Mouse (Mus musculus) layer of hippocampus, postnatal 10 days (tissue): ENCODE measurements at regions not wholly inside any gene's neighbourhood (a gene's known extent, or its start where the extent isn't known, plus 50 kb on each side); places are given as distances from the start of the nearest gene placed in this dataset.

Experiments used
- DNase-seq, 2 experiments: peaks; one replicate each; pipeline ENCODE4 v3.0.0; 2021; ENCODE audit warnings: low spot score in 2 of 2

DNA sequence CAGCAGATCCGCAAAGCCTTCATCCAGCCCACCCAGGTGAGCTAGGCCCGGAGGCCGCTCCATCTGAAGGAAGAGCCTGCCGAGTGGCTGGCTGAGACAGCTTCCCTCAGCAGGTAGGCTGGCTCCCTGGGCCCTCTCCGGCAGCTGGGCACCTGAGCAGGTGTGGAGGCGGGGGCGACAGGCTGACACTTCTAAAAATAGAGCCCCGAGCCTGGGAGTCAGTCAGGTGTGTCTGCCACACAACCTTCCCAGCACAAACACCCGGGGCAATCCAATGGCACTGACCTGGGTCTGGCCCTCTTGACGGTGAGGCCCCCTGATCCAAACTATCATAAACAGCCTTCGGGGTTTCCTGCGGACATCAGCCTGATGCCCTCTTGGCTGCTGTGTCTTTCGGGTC is 58.5 kb downstream of the Zfp36l2 start:
- no peak for DNase-seq

DNA sequence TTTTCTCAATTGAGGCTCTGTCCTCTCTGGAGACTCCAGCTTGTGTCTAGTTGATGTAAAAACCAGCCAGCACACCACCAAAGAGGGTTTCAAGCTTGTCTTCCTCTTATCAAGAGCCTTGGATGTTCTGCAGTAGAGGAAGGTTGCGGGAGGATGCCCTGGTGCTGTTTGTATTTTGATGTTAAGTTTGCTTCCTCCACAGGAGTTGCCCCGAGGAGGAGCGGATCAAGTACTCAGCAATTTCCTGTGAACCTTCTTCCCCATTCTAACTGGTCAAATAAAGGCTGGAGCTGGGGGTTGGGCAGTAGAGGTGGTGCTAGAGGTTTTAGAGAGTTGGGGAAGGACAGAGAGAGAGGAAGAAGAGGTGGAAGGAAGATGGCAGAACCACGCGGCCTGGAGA is 59.5 kb downstream of the Zfp36l2 start:
- DNase-seq: no peak

DNA sequence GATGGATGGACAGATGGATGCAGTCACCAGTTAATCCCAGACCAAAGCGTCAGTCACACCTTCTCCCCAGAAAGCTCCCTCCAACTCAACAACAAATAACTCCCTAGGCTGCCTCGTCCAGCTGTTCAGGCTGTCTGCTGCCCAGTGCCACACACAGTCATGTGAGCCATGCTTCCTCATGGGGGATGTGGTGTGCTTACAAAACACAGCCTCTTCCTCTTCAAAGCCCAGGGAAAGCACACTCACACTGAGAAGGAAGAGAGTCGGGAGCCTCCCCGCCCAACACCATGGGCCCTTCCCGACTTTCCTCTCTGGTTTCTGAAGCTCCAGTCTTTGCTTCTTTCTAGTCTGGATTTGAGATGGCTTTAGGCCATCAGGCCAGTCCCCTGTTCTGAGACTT is 61.6 kb downstream of the Zfp36l2 start:
- DNase-seq: no peak

DNA sequence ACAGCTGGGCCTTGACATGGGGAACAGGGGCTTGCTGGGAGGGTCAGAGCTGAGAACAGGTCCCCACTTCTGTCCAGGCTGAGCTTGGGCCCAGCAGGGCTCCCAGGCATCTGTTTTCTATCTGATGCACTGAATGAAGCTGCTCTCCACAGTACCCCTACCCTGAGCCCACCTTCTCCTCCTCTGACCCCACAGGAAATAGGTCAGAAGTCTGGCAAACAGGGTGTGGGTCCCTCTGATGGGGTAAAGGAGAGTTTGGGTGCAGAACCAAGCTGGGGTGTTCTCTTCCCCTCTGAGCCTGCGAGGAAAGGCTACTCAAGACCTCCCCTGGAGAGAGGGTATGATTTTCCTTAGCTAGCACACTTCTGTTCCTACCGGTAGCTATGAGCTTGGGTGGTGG is 64.6 kb downstream of the Zfp36l2 start:
- no peak for DNase-seq

DNA sequence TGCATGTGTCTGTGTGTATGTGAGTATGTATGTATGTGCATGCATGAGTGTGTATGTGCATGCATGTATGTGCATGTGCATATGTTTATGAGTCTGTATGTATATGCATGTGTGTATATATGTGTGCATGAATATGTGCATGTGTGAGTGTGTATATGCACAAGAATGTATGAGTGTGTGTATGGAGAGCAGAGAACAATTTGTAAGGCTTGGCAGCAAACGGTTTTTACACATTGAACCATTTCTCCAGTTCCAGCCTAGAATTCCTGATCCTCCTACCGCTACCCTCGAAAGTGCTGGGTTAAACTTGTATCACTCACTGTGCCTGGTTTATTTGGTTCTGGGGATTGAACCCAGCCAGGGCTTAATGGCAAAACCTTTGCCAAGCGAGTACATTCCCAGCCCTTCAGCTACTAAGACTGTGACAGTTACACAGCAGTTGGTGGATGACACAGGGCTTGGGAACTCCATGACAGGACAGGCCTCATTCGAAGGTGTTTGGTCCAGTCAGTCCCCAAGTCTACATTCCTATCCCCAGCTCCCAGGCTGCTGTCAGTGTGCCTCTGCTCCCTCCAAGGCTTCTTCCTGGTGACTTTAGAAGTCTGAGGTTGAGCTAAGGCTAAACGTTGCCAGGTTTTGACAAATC is 65.1 kb downstream of the Zfp36l2 start:
- DNase-seq: no peak

DNA sequence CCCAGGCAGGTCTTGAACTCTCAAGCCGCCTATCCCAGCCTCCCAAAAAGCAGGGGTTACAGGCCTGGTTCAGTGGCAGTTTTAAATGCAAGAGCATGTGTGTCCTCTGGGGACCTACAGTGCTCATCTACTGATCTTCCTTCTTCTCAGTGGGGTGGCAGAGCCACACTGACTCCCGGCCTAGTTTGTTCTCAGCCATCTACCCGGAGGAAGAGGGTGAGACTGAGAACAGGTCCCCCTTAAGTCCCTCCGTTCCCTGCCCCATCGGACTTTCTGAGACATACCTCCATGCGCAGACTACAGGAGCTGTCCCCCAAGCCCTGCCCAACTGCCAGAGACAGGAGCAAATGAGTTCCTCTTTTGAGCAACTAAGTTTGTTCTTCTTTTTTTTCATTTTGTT is 66.5 kb downstream of the Zfp36l2 start:
- DNase-seq: no peak

DNA sequence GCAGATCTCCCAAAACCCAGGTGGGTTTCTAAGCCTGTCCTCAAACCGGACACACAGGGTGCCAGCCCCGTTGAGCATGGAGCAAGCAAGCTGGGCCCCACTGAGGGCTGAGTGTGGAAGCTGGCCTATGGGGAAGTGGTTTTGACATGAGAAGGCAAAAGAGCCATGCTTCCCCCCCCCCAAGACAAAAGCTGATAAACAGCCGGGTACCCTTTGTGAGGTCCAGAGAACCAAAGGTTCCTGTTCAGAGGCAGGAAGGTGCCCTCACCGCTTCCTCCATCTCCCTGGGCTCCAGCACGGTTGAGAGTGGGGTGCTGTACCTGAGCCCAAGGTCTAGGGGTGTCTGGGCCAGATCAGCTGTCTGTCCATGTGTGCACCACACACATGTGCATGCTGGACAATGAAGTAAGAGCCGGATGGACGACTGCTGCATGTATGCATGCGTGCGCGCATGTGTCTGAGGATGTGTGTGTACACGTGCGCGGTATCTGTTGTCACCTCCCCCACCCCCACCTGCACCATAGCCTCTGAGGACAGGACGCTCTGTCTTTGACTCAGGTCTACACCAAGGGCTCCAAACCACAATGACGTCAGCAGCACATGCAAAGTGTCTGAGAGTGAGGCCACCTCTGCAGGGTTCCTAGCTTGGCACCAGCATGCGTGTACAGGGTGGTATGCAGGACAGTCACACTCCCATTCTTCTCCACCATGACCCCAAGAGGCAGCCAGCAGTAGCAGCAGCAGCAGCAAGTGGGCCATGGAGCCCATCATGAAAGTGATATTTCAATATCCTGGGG is 68.3 kb downstream of the Zfp36l2 start:
- no peak for DNase-seq

DNA sequence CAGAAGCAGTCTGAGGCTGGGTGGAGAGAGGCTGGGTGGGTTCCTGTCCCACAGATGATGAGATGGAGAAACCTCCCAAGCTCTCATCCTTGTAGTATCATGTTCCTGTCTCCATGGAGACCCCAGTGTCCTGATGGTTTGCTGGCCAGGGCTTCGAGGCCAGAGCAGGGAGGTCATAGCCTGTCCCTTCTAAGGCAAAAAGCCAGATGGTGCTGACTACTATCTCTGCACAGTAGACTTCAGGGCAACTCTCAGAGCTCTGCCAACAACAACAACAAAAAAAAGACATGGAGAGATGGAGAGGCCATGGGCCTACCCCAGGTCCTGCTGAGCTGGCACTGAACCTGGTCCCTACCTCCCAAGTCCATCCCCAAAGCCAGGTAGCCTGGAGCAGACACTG is 69.0 kb downstream of the Zfp36l2 start:
- no peak for DNase-seq

DNA sequence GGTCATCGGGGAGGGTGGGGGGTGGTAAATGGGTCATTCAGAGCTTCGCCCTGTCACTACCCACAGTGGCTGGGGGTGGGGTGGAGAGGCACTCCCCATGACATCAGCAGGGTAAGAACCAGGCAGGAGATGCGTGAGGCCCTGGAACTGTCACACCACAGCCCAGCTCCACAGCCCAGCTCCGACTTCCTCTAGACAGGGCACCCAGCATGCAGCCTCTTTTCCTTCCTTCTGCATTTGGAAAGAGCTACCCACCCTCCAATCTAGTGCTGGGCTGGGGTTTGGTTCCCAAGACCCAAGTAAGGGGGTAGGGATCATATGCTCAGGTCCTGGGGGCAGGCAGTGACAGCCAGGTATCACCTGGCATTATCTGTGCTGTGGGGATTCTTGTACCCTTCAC is 69.5 kb downstream of the Zfp36l2 start:
- DNase-seq: no peak

DNA sequence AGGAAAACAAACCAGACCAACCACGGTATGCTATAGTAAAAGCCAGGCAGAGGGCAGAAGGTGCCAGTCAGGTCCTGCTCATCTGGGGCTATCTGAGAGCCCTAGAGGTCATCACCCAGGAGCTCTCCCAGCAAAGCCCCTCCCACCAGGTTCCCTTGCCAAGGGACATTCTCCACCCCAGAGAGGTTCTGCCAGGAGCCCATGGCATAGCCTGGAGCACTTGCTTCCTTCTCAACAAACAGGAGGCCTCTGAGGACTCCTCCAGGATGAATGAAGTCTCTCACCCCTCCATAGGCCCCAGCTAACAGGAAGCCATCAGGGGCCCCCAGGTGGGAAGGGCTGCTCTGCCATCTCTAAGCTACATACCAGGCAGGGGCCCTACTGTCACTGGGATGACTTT is 70.0 kb downstream of the Zfp36l2 start:
- no peak for DNase-seq

DNA sequence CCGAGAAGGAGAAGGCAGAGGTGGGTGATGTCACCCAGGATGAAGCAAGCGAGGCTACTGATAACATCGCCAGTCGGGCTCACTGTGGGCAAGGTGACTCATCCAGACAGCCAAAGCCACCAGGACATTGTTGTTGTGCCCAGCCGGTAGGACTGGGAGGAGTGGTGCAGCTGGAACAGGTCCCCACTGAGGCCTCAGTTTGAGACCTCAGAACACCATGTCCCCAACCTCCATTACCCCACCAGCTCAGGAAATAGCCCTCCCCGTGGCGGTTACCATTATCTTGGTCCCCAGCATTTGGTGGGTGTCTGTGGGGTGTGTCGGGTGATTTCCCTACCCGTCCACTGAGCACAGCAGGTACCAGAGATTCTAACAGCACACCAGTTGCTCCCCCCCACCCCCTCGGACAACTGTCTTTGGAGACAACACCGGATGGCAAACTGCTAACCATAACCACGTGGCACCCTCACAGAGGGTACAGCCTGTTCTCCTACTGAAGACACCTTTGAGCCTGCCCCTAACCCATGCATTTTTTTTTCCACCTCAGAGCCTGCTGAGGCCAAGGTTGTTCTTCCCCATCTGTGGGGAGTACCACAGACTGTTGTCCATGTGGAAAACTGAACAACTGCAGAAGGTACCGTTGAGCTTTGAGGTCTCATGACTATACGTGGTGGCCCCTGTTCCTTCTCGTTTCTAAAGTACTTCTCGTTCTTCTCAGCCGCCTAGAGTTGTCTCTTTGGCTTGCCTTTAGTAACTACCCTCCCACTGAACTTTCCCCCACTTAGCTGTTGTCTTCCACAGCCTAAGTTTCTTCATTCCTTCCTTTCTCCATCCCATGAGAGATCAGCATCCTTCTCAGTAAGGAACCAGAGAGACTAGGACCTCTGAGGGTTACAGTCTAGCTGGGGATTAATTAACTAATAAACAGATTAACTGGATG is 71.1 kb downstream of the Zfp36l2 start:
- DNase-seq: no peak

DNA sequence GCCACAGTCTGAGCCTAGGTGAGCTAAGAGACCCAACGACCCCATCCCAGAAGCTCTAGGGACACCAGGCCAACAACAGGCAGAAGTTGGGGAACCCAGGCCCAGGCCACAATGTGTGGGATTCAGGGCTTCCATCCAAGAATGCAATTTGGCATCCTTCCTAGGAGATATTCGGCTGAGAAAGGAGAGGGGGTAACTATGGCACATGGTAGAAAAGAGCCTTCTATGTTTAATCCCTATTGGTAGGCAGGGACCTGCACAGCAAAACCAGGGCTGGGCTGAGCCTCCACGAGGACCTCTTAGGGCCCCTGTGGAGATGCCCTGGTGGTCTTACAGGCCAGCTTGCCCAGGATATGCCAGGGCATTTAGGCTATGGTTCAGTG is 71.8 kb downstream of the Zfp36l2 start:
- DNase-seq: no peak

DNA sequence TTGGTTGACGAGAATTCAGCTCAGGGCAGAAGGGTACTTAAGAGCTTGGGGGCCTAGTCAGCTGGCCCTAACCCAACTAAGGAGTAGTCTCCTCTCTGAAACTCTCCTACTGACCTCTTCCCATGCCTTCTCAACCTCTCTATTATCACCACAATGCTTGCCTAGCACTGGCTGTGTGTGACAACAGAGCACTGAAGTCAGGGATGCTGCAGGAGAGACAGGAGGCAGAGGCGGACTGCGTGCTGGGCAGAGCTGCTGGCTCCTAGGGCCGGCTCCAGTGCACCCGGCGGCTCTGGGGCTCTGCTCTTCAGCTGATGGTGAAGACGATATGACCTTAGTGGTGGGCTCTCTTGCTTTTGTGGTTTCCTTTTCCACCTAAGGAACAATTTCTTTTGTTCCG is 72.6 kb downstream of the Zfp36l2 start:
- no peak for DNase-seq

DNA sequence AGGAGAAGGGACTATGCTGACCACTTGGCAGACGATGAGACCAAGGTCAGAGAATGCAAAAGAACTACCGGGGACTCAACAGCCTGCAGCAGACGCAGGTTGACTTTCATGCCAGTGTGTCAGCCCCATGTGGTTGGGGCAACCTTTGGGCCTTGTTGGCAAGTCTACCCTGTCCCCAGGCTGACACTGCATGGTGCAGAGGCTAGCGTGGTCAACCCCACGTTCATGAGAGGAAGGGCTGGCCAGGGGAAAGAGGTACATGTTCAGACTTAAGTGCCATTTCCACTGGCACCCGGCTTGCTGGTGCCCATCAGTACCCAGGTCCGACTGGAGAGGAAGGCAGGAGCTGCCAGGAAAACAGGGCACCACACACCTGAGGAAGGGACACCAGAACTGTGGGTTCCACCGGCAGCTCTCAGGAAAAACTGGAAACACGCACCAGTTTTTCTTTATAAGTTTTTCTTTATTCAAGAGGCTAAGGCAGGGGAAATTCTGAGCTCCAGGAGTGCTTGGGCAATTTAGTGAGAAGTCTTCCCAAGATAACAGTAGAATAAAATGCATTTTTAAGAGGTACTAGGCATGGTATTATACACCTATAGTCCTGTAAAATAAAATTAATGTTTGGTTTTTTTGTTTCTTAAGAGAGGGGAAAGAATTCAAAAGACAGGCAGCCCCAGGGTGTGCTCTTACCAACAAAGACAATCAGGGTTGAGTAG is 73.3 kb downstream of the Zfp36l2 start:
- DNase-seq: no peak

DNA sequence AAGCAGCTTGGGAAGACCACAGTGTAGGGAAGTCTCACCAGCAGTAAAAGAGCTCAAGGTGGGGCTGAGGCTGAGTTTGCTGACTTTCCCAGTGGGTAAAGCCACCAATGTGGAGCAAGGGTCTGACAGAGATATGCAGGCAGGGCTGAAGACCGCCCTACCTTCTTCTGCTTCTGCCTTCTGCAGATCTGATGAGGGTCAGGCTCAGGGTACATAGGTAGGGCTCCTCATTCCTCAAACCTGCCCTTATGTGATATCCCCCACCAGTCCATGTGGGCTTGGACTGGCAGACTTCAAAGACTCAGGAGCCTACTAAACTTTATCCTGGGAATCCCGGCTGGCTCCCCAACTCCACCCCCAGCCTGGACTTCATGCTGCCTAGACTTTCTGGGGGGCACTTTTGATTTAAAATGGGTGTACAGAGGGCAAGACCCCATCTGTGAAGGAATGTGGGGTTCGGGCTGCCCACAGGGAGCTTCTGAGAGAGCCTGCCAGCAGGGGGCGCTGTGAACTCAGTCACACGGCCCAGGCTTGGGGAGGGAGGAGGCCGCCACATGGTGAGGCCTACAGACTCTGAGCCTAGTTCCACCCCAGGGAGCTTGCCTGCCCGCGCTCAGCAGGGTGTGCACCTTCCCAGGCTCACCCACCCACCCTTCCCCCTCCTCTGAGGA is 74.0 kb downstream of the Zfp36l2 start:
- peak; percentile 72 to 84 for DNase-seq

DNA sequence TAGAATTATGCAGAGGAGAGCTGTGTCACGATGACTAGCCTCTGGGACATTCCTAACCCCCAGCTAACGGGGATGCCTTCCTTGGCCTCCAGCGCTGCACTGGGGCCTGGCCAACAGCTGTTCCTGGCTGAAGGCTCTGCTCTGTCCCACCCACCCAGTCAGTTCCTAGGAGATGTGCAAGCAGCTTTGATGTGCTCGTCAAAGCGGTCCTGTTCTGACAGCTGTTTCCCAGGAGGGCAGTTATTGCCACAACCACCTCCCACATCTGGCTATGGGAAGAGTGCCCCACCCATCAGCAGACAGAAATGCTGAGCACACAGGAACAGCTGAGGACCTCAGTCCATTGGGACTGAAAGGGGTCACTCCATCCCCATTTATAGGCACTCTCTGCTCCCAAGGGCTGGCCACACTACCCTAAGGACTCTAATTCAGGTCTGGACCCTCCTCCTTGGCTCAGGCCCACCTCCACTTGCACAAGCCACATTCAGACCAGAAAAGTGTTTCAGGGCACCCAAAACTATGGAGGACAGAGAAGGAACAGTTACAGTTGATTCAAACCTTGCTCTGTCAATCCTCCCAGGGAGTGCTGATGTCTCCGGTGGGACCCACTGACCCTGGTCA is 75.2 kb downstream of the Zfp36l2 start:
- DNase-seq: no peak

DNA sequence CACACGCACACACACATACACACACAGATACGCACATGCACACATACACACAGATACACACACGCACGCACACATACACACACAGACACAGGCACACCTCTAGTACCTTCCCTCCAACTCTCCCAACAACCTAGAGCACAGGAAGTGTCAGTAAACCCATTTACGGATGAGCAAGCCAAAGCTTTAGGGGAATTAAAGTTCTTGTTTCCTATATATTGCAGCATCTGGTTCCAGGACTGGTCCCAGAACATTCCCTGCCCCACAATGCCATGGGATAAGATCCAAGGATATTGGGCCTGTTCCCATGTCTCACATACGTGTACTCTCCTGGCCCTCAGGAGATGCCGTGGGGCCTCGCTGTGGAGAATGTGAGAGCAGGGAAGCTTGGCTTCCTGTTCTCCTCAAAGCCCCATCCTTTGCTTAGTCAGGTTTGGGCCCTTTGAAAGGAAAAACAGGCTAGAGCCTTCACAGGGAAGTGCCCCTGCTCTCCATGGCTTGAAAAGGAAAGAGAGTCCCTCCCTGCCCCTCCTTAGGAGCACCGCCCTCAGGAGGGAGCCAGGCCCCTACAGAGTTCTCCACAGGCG is 75.9 kb downstream of the Zfp36l2 start:
- DNase-seq: no peak

DNA sequence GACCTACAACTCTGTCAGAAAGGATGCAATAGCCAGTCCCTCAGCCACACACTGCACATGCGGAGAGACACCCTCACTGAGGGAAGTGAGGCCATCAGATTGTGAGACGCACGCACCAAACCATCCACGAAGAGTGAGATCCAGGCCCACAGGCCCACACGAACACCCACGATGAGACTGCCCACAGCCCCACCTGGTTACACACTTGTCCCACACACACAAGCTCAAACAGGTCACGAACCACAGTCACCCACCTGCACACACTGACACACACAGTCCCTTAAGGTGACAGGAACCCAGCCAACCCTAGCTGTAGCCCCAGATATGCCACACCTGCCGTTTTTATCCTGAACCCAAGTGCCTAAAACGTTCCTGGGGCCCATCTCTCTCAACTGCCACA is 76.8 kb downstream of the Zfp36l2 start:
- DNase-seq: no peak

DNA sequence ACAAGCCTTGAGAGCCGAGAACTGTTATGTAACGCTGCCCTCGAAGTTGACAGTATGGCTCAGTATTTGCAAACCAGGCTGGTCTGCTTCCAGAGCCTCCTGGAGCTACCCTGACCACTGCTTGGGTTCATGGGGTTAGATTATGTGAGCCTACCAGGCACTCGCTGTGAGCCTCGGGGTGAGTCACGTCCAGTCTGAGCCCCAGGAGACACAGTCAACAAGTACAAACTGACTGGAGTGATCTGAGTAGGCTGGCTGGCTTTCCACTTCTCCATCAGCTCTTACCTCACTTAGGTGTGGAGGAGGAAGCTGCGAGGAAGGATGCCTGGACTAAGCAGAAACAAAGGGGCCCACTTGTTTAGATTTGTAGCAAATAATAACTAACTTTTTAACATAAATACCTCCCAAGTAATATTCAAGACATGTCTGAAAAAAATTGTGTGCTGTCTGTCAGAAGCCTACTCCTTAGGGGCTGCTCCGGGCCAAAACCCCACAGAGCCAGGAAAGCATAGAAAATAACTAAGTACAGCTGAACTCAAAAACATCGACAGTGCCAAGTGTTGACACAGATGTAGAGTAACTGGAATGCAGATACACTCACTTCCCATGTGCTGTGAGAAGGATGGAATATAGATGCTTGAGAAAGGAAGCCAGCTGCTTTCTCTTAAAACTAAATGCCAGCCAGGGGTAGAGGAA is 77.6 kb downstream of the Zfp36l2 start:
- DNase-seq: no peak
